Comparison of ENCODE assay signal across 25 mouse cellular contexts in genomic region chr8:128168819-128169218, GRCm38 (mm10).
DNase-seq lines count a peak whose midpoint lies in the region; ATAC-seq lines count a peak whose summit lies in the region.
"Had no signal": no experiment of that assay in that cellular context is flagged by ENCODE, and none has a peak within 500 bp of the region (broad histone marks: within the 10 kb centered on the region; RNA-seq: fewer than 3 reads in every experiment).

No protein-coding gene starts in this region.

- H3K27ac ChIP-seq in hindbrain, embryonic 16.5 days (ENCODE audit: low read depth, low read length), result no peak overlapping the region
- H3K27ac ChIP-seq in forebrain, embryonic 11.5 days (ENCODE audit: low read depth, low read length), result no peak overlapping the region
- H3K27ac ChIP-seq: embryonic facial prominence, embryonic 12.5 days; forebrain, embryonic 12.5 days; kidney, embryonic 15.5 days; limb, embryonic 13.5 days; liver, embryonic 12.5 days; stomach, postnatal 0 days had no signal

- WGBS in hindbrain, embryonic 16.5 days, result 71% methylated on average over 3 of the region's 3 CpGs
- WGBS in forebrain, embryonic 11.5 days, result 78% methylated on average over 3 of the region's 3 CpGs

- H3K4me3 ChIP-seq in hindbrain, embryonic 16.5 days (ENCODE audit: low read length), result no peak overlapping the region
- H3K4me3 ChIP-seq in forebrain, embryonic 11.5 days (ENCODE audit: low read depth, low read length), result no peak overlapping the region
- H3K4me3 ChIP-seq: embryonic facial prominence, embryonic 12.5 days; forebrain, embryonic 12.5 days; heart, embryonic 12.5 days; kidney, embryonic 15.5 days; limb, embryonic 13.5 days; liver, embryonic 12.5 days had no signal

- peak; percentile 24 for DNase-seq in left cerebral cortex, adult 11 months (ENCODE audit: low spot score)
- DNase-seq in left cerebral cortex, postnatal 4 days, result no peak
- DNase-seq in frontal cortex, adult 2 months (ENCODE audit: extremely low spot score in 1 of 2, low spot score in 1 of 2), result peak; percentile 57 to 73
- peak; percentile 30 to 55 for DNase-seq in left cerebral cortex, adult 9 months (ENCODE audit: low spot score in 2 of 2)
- peak; percentile 10 to 52 for DNase-seq in right cerebral cortex, postnatal 36 days (ENCODE audit: low spot score in 2 of 2)
- DNase-seq in forebrain, embryonic 11.5 days (ENCODE audit: low spot score), result no peak
- DNase-seq: adrenal gland, adult 2 months; cerebellum, adult 18-20 months; cerebellum, postnatal 25 days; gastrocnemius, postnatal 14 days; heart, adult 11 months; heart, postnatal 10 days; kidney, adult 11 months; kidney, postnatal 36 days; lung, adult 18-20 months; lung, postnatal 10 days had no signal

- no peak overlapping the region for H3K4me2 ChIP-seq in hindbrain, embryonic 16.5 days (ENCODE audit: low read length)
- H3K4me2 ChIP-seq in forebrain, embryonic 11.5 days (ENCODE audit: low read depth, low read length, severe bottlenecking), result no peak overlapping the region
- H3K4me2 ChIP-seq: embryonic facial prominence, embryonic 12.5 days; forebrain, embryonic 12.5 days; heart, embryonic 12.5 days; kidney, embryonic 15.5 days; limb, embryonic 13.5 days; liver, embryonic 12.5 days; midbrain, embryonic 11.5 days had no signal

- H3K9me3 ChIP-seq in hindbrain, embryonic 16.5 days (ENCODE audit: control insufficient read depth, low read length), result no peaks in the 10 kb centered on the region
- H3K9me3 ChIP-seq in forebrain, embryonic 11.5 days (ENCODE audit: control insufficient read depth, low read length), result no peaks in the 10 kb centered on the region
- H3K9me3 ChIP-seq: embryonic facial prominence, embryonic 12.5 days; forebrain, embryonic 12.5 days; heart, embryonic 12.5 days; kidney, embryonic 15.5 days; limb, embryonic 13.5 days; liver, embryonic 12.5 days had no signal

- H3K27me3 ChIP-seq in hindbrain, embryonic 16.5 days (replicated peaks; ENCODE audit: control insufficient read depth, insufficient read depth, low read length), result no peaks in the 10 kb centered on the region
- no peaks in the 10 kb centered on the region for H3K27me3 ChIP-seq in forebrain, embryonic 11.5 days (ENCODE audit: control insufficient read depth, insufficient read depth, low read length)
- H3K27me3 ChIP-seq: embryonic facial prominence, embryonic 12.5 days; forebrain, embryonic 12.5 days; heart, embryonic 12.5 days; kidney, embryonic 15.5 days; limb, embryonic 13.5 days; liver, embryonic 12.5 days had no signal

- H3K36me3 ChIP-seq in hindbrain, embryonic 16.5 days (ENCODE audit: control insufficient read depth, insufficient read depth, low read length), result no peaks in the 10 kb centered on the region
- H3K36me3 ChIP-seq in forebrain, embryonic 11.5 days (ENCODE audit: control insufficient read depth, insufficient read depth, low read length), result no peaks in the 10 kb centered on the region
- H3K36me3 ChIP-seq: embryonic facial prominence, embryonic 12.5 days; forebrain, embryonic 12.5 days; heart, embryonic 12.5 days; kidney, embryonic 15.5 days; limb, embryonic 13.5 days; liver, embryonic 12.5 days had no signal

- intact Hi-C loops in left cerebral cortex, postnatal 4 days (cut with DNase I), result no loop called here

- no peak overlapping the region for H3K9ac ChIP-seq in hindbrain, embryonic 16.5 days (ENCODE audit: low read depth, low read length)
- H3K9ac ChIP-seq in forebrain, embryonic 11.5 days (ENCODE audit: low read length), result no peak overlapping the region
- H3K9ac ChIP-seq: embryonic facial prominence, embryonic 12.5 days; forebrain, embryonic 12.5 days; heart, embryonic 12.5 days; kidney, embryonic 15.5 days; limb, embryonic 13.5 days; liver, embryonic 12.5 days had no signal

- ATAC-seq in hindbrain, embryonic 16.5 days, result no peak
- no peak for ATAC-seq in forebrain, embryonic 11.5 days (replicated peaks; ENCODE audit: low FRiP score)
- ATAC-seq: liver, embryonic 12.5 days had no signal

- no peaks in the 10 kb centered on the region for H3K4me1 ChIP-seq in hindbrain, embryonic 16.5 days (ENCODE audit: control insufficient read depth, insufficient read depth, low read depth, low read length)
- no peaks in the 10 kb centered on the region for H3K4me1 ChIP-seq in forebrain, embryonic 11.5 days (replicated peaks; ENCODE audit: control insufficient read depth, insufficient read depth, low read length)
- H3K4me1 ChIP-seq: embryonic facial prominence, embryonic 12.5 days; forebrain, embryonic 12.5 days; liver, embryonic 12.5 days had no signal

Comparison
In these comparisons a context has a peak if more than half of its experiments do, and no peak if none do; other contexts are left out.
1. DNase-seq: peak in left cerebral cortex, adult 11 months (single experiment), frontal cortex, adult 2 months (2 of 2), left cerebral cortex, adult 9 months (2 of 2) and right cerebral cortex, postnatal 36 days (2 of 2); none in left cerebral cortex, postnatal 4 days (single experiment) and forebrain, embryonic 11.5 days (single experiment).